Mouse (Mus musculus) kidney, embryonic 14.5 days (tissue): ENCODE data around the gene Arhgap4. TPM values are rescaled to one million over a fixed set of nuclear protein-coding genes. Genes with fewer than 3 reads are reported as not detected.

Experiments
- ATAC-seq: fragments of 200-750 bp; cut with Nextera tagmentation; 2 replicates; pipeline ENCODE4 v1.8.0; 2017; ENCODE audit warnings: moderate number of reproducible peaks, mild to moderate bottlenecking, moderate TSS enrichment, moderate library complexity; ENCODE audit not compliant: low FRiP score, low TSS enrichment
- H3K27ac ChIP-seq: fragments of 300-500 bp; sonication (generic); 2 replicates; pipeline ENCODE4 v1.5.1; 2014; ENCODE audit warnings: low read depth, mild to moderate bottlenecking, low read length, moderate library complexity, mixed read lengths
- H3K27me3 ChIP-seq: fragments of 300-500 bp; sonication (generic); 2 replicates; pipeline ENCODE4 v1.6.1; 2014; ENCODE audit warnings: mild to moderate bottlenecking, low read length; ENCODE audit not compliant: control insufficient read depth, insufficient read depth
- H3K36me3 ChIP-seq: fragments of 300-500 bp; sonication (generic); 2 replicates; pipeline ENCODE4 v1.6.1; 2014; ENCODE audit warnings: low read length, mixed read lengths; ENCODE audit not compliant: control insufficient read depth, insufficient read depth
- H3K4me1 ChIP-seq: fragments of 300-500 bp; sonication (generic); 2 replicates; pipeline ENCODE4 v1.6.1; 2014; ENCODE audit warnings: low read length, mixed read lengths; ENCODE audit not compliant: control insufficient read depth, insufficient read depth
- H3K4me2 ChIP-seq: fragments of 300-500 bp; sonication (generic); replicated peaks from 2 replicates; pipeline ENCODE4 v1.6.1; 2014; ENCODE audit warnings: low read depth, mild to moderate bottlenecking, low read length
- H3K4me3 ChIP-seq: fragments of 300-500 bp; sonication (generic); 2 replicates; pipeline ENCODE4 v1.5.1; 2014; ENCODE audit warnings: mild to moderate bottlenecking, low read length
- H3K9ac ChIP-seq: fragments of 300-500 bp; sonication (generic); 2 replicates; pipeline ENCODE4 v1.6.1; 2014; ENCODE audit warnings: low read depth, mild to moderate bottlenecking, low read length, moderate library complexity
- H3K9me3 ChIP-seq: fragments of 300-500 bp; sonication (generic); 2 replicates; pipeline ENCODE4 v1.6.1; 2016; ENCODE audit warnings: low read length; ENCODE audit not compliant: control insufficient read depth
- WGBS: fragments of 180-500 bp; shearing (Covaris S2); extraction: QIAGEN DNeasy Blood & Tissue Kit; methylation state at CpG from one replicate; pipeline ENCODE4 v1.1.7; 2014; 5-methylcytosine and 5-hydroxymethylcytosine counted together
- polyA plus RNA-seq: library from polyadenylated mRNA; unstranded; fragments of >200 nt; fragmentation: Nextera tagmentation; extraction: Ambion mirVana; gene quantifications from 2 replicates; pipeline ENCODE4 v1.2.1, GENCODE M21; 2014

Arhgap4 gene
- polyA plus RNA-seq, 1 experiment from 2014 or later: 4.2 TPM

GRCm38 (mm10) chrX:73954988-73955387 lies 33.3 kb upstream of the Arhgap4 start:
- WGBS: 94% methylated on average over 6 of the region's 6 CpGs
- no peak overlapping the region for H3K27ac ChIP-seq

GRCm38 (mm10) chrX:73952603-73953002 lies 30.9 kb upstream of the Arhgap4 start:
- Histone ChIP-seq H3K27ac (no peak overlapping the region), H3K4me1 (no peaks in the 10 kb centered on the region), H3K4me3 (no peak overlapping the region), H3K27me3 (no peaks in the 10 kb centered on the region), H3K4me2 (no peak overlapping the region), H3K9me3 (no peaks in the 10 kb centered on the region), H3K36me3 (peaks cover 91% of the 10 kb centered on the region), H3K9ac (no peak overlapping the region)
- WGBS: 92% methylated on average over 5 of the region's 5 CpGs
- no peak for ATAC-seq

More at GRCm38 (mm10) chrX:73954988-73955387, 33.3 kb upstream of the Arhgap4 start:
- Histone ChIP-seq H3K9ac (no peak overlapping the region), H3K9me3 (no peaks in the 10 kb centered on the region), H3K4me1 (no peaks in the 10 kb centered on the region), H3K4me2 (no peak overlapping the region), H3K4me3 (no peak overlapping the region), H3K36me3 (peaks cover 88% of the 10 kb centered on the region), H3K27me3 (no peaks in the 10 kb centered on the region)
- ATAC-seq: no peak

- Histone ChIP-seq H3K27ac (no peak overlapping the region), H3K36me3 (peaks cover 94% of the 10 kb centered on the region), H3K4me2 (no peak overlapping the region), H3K4me1 (no peaks in the 10 kb centered on the region), H3K9me3 (no peaks in the 10 kb centered on the region), H3K4me3 (no peak overlapping the region), H3K9ac (no peak overlapping the region), H3K27me3 (no peaks in the 10 kb centered on the region)
- 92% methylated on average over 10 of the region's 10 CpGs for WGBS
- ATAC-seq: no peak
These were observed 27.7 kb upstream of the Arhgap4 start for GRCm38 (mm10) chrX:73949341-73949740.

GRCm38 (mm10) chrX:73948647-73949046 lies 27.0 kb upstream of the Arhgap4 start:
- peaks cover 96% of the 10 kb centered on the region for H3K36me3 ChIP-seq
- no peaks in the 10 kb centered on the region for H3K9me3 ChIP-seq
- WGBS: 36% methylated on average over 4 of the region's 4 CpGs

GRCm38 (mm10) chrX:73946896-73947295 lies 25.2 kb upstream of the Arhgap4 start:
- 86% methylated on average over 6 of the region's 6 CpGs for WGBS
- Histone ChIP-seq H3K36me3 (peaks cover 94% of the 10 kb centered on the region), H3K9me3 (no peaks in the 10 kb centered on the region)

More at GRCm38 (mm10) chrX:73948647-73949046, 27.0 kb upstream of the Arhgap4 start:
- no peaks in the 10 kb centered on the region for H3K4me1 ChIP-seq
- no peak overlapping the region for H3K4me3 ChIP-seq
- no peaks in the 10 kb centered on the region for H3K27me3 ChIP-seq
- no peak overlapping the region for H3K27ac ChIP-seq
- no peak overlapping the region for H3K4me2 ChIP-seq
- no peak overlapping the region for H3K9ac ChIP-seq
- peak; percentile 44; the same call in 1 of the 2 replicates for ATAC-seq

GRCm38 (mm10) chrX:73942294-73942693 lies 20.6 kb upstream of the Arhgap4 start:
- ATAC-seq: no peak
- H3K4me3 ChIP-seq: no peak overlapping the region
- H3K4me1 ChIP-seq: no peaks in the 10 kb centered on the region
- H3K9me3 ChIP-seq: no peaks in the 10 kb centered on the region
- no peaks in the 10 kb centered on the region for H3K27me3 ChIP-seq
- H3K4me2 ChIP-seq: no peak overlapping the region
- H3K9ac ChIP-seq: no peak overlapping the region
- peaks cover 55% of the 10 kb centered on the region for H3K36me3 ChIP-seq
- WGBS: 88% methylated on average over 2 of the region's 2 CpGs
- no peak overlapping the region for H3K27ac ChIP-seq

More at GRCm38 (mm10) chrX:73946896-73947295, 25.2 kb upstream of the Arhgap4 start:
- no peak overlapping the region for H3K4me3 ChIP-seq
- no peaks in the 10 kb centered on the region for H3K4me1 ChIP-seq
- H3K9ac ChIP-seq: no peak overlapping the region
- no peak overlapping the region for H3K4me2 ChIP-seq
- no peak overlapping the region for H3K27ac ChIP-seq
- ATAC-seq: no peak
- no peaks in the 10 kb centered on the region for H3K27me3 ChIP-seq

GRCm38 (mm10) chrX:73941860-73942259 lies 20.2 kb upstream of the Arhgap4 start:
- Histone ChIP-seq H3K4me3 (no peak overlapping the region), H3K9ac (no peak overlapping the region), H3K4me2 (no peak overlapping the region), H3K36me3 (peaks cover 50% of the 10 kb centered on the region), H3K27me3 (no peaks in the 10 kb centered on the region), H3K4me1 (no peaks in the 10 kb centered on the region), H3K9me3 (no peaks in the 10 kb centered on the region), H3K27ac (no peak overlapping the region)
- no peak for ATAC-seq
- WGBS: 84% methylated on average over 2 of the region's 2 CpGs

- H3K4me2 ChIP-seq: no peak overlapping the region
- 85% methylated on average over 2 of the region's 2 CpGs for WGBS
These were observed 10.2 kb upstream of the Arhgap4 start for GRCm38 (mm10) chrX:73931871-73932270.

GRCm38 (mm10) chrX:73930402-73931062 lies 8.9 kb upstream of the Arhgap4 start, which contains the start of gene Renbp:
TSS of gene Renbp (minus strand) at chrX:73930850.
- Histone ChIP-seq H3K4me2 (peak within 1 kb of the TSS; percentile 26), H3K4me1 (no peaks in the 10 kb centered on the region), H3K27ac (no peak within 1 kb of the TSS), H3K9ac (0 out of 2 replicates have a peak within 1 kb of the TSS, but pooled peaks have one; percentile 18), H3K36me3 (peaks cover 2% of the 10 kb centered on the region; the same call in 1 of the 2 replicates), H3K9me3 (no peaks in the 10 kb centered on the region), H3K27me3 (no peaks in the 10 kb centered on the region), H3K4me3 (peak within 1 kb of the TSS; percentile 29)
- peak; percentile 97 for ATAC-seq
- WGBS: 40% methylated on average over 17 of the region's 17 CpGs

More at GRCm38 (mm10) chrX:73931871-73932270, 10.2 kb upstream of the Arhgap4 start:
- ATAC-seq: no peak
- H3K36me3 ChIP-seq: no peaks in the 10 kb centered on the region
- no peaks in the 10 kb centered on the region for H3K4me1 ChIP-seq
- H3K4me3 ChIP-seq: no peak overlapping the region
- no peak overlapping the region for H3K9ac ChIP-seq
- H3K27me3 ChIP-seq: no peaks in the 10 kb centered on the region
- no peak overlapping the region for H3K27ac ChIP-seq
- H3K9me3 ChIP-seq: no peaks in the 10 kb centered on the region
